Mouse (Mus musculus): Measurements from ENCODE around the gene Fzd7.

GRCm38 (mm10) chr1:59508463-59509139 lies 26.4 kb downstream of the Fzd7 start:
- TF ChIP-seq POLR2A (IDR thresholded peaks at IDR 0.05; ENCODE audit: extremely low read depth, insufficient read depth, low read length) (no peak), CTCF (IDR thresholded peaks at IDR 0.05; ENCODE audit: low read depth, low read length) (no peak)

Measured in liver, adult 2 months (tissue).